Mouse (Mus musculus): ENCODE data around the gene Ngf. TPM values are rescaled to one million over a fixed set of nuclear protein-coding genes. Genes with fewer than 3 reads are reported as not detected.

The Ngf gene
- polyA plus RNA-seq (2015; fragmentation: Nextera tagmentation; extraction: Ambion mirVana), result 0.56 and 0.92 TPM in 2 replicates

DNA sequence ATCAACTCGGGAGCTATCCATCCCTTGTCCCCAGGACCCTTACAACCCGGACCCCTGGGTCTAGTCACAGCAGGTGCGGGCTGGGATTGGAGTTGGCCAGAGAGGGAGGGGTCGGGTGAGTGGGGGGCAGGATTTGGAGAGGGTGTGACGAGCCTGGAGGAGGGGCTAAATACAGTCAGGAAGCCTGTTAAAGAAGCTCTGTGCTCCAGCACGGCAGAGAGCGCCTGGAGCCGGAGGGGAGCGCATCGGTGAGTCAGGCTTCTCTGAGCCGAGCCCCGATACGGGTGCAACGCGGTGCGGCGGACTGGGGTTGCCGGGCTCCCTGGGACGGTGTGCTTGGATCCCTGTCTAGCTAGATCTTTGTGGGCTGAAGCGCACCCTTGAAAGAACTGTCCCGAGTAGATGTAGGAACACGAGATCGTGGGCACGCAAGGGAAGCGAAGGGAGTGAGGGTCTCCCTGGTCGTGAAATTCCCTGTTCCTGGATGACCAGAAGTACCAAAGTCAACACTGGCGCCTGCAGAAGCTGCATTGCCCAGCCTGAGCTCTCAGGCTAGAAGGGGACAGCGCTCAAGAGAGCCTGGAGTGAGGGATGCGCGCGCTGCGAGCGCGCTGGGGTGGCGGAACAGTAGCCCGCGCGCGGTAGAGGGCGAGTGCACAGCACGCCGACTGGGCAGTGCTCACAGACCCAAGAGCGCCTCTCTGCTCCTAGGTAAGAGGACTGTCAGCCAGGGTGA lies at the start of gene Ngf:
Ngf (plus strand) TSS at position 207 of the 736 bp plus-strand sequence.
- H3K4me3 ChIP-seq (ENCODE audit: low read depth, low read length), result peak within 1 kb of the TSS; percentile 20; the same call in 1 of the 2 replicates

DNA sequence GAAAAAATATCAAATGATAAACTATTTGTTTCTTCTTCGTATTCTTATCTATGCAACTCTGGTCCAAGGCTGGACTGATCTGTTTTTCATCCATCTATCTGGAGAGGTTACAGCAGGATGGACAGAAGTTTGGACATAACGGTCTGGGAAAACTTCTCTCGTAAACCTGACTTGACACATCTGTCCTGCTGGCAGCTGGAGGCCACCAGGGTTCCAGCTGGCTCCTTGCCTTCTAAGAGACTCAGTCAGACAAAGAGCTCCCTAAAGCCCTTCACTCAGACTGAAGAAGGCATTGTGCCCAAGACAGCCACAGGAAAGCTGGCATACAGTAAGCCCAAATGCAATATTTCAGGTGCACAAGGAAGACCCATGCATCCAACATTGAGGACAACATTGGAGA lies 24.2 kb upstream of the Ngf start:
- no peaks in the 10 kb centered on the region for H3K36me3 ChIP-seq (replicated peaks; ENCODE audit: insufficient read depth, low read length)
- no peak overlapping the region for H3K9ac ChIP-seq (replicated peaks)
- H3K27me3 ChIP-seq (ENCODE audit: insufficient read depth, low read length), result no peaks in the 10 kb centered on the region
- H3K4me2 ChIP-seq (ENCODE audit: low read depth, low read length), result no peak overlapping the region
- no peak overlapping the region for H3K4me3 ChIP-seq (ENCODE audit: low read depth, low read length)
- TF ChIP-seq CTCF (IDR thresholded peaks at IDR 0.05; ENCODE audit: low read depth) (no peak), EP300 (IDR thresholded peaks at IDR 0.05; ENCODE audit: low read depth) (no peak)
- WGBS (ENCODE audit: insufficient replicate concordance), result 72% methylated on average over 3 of the region's 3 CpGs
- no peaks in the 10 kb centered on the region; the same call in 1 of the 2 replicates for H3K9me3 ChIP-seq (ENCODE audit: low read length)
- no peak overlapping the region for H3K27ac ChIP-seq (ENCODE audit: low read depth)
- ATAC-seq, result no peak
- DNase-seq, result no peak
- no peaks in the 10 kb centered on the region for H3K4me1 ChIP-seq (ENCODE audit: insufficient read depth)

More for the DNA sequence above, at the start of gene Ngf:
- Histone ChIP-seq H3K36me3 (replicated peaks; ENCODE audit: insufficient read depth, low read length) (no peaks in the 10 kb centered on the region), H3K9me3 (ENCODE audit: low read length) (no peaks in the 10 kb centered on the region), H3K9ac (replicated peaks) (no peak within 1 kb of the TSS), H3K4me2 (ENCODE audit: low read depth, low read length) (peak within 1 kb of the TSS; percentile 18; the same call in 1 of the 2 replicates), H3K27me3 (ENCODE audit: insufficient read depth, low read length) (peaks cover 17% of the 10 kb centered on the region), H3K4me1 (ENCODE audit: insufficient read depth) (no peaks in the 10 kb centered on the region), H3K27ac (ENCODE audit: low read depth) (no peak within 1 kb of the TSS)
- ATAC-seq (no peak), DNase-seq (no peak)
- TF ChIP-seq EP300 (IDR thresholded peaks at IDR 0.05; ENCODE audit: low read depth) (no peak), CTCF (IDR thresholded peaks at IDR 0.05; ENCODE audit: low read depth) (no peak)
- WGBS (ENCODE audit: insufficient replicate concordance), result 2% methylated on average over 43 of the region's 43 CpGs

DNA sequence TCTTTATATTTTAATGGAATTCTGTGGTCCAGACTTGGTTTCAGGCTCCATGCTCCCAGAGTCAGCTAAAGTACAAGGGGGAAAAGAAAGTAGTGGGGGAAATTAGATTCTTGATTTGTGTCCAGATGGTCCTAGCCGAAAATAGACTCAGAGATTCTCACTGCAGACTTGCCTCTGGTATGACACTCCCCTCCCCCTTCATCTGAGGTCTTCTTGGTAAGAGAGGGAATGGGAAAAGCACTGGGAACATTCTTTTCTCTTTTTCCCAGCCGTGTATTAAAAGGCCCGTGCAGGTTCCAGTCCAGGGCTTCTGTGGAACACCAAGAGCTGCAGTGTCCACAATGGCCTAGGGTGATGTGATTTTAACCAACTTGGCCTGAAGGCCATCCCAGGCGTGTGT lies 23.0 kb upstream of the Ngf start:
- Histone ChIP-seq H3K4me1 (ENCODE audit: insufficient read depth) (no peaks in the 10 kb centered on the region), H3K9me3 (ENCODE audit: low read length) (no peaks in the 10 kb centered on the region; the same call in 1 of the 2 replicates), H3K36me3 (replicated peaks; ENCODE audit: insufficient read depth, low read length) (no peaks in the 10 kb centered on the region), H3K4me2 (ENCODE audit: low read depth, low read length) (no peak overlapping the region), H3K4me3 (ENCODE audit: low read depth, low read length) (no peak overlapping the region), H3K27ac (ENCODE audit: low read depth) (no peak overlapping the region), H3K27me3 (ENCODE audit: insufficient read depth, low read length) (no peaks in the 10 kb centered on the region), H3K9ac (replicated peaks) (no peak overlapping the region)
- DNase-seq (no peak), ATAC-seq (no peak)
- TF ChIP-seq EP300 (IDR thresholded peaks at IDR 0.05; ENCODE audit: low read depth) (no peak), CTCF (IDR thresholded peaks at IDR 0.05; ENCODE audit: low read depth) (no peak)
- WGBS (ENCODE audit: insufficient replicate concordance), result 70% methylated on average over 4 of the region's 4 CpGs

DNA sequence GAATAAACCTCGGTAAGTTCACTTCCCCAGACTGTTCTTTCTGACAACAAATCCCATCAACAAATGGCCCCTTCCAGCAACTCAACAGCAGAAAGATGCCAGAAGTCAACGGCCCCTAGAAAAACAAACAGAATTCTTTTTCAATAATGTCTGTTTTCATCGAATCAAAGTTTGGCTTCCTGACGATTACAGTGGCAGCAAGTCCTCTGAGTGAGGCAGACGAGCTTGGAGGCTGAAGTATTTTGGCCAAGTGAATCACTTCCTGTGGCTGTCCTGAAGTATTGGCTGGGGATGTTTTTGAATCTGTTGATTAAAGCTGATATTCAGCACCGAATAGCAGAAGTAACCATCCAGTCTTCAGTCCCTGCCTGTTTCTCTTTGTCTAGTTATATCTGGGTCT lies 15.2 kb upstream of the Ngf start:
- ATAC-seq, result no peak
- H3K27ac ChIP-seq (ENCODE audit: low read depth), result no peak overlapping the region
- H3K36me3 ChIP-seq (replicated peaks; ENCODE audit: insufficient read depth, low read length), result no peaks in the 10 kb centered on the region

DNA sequence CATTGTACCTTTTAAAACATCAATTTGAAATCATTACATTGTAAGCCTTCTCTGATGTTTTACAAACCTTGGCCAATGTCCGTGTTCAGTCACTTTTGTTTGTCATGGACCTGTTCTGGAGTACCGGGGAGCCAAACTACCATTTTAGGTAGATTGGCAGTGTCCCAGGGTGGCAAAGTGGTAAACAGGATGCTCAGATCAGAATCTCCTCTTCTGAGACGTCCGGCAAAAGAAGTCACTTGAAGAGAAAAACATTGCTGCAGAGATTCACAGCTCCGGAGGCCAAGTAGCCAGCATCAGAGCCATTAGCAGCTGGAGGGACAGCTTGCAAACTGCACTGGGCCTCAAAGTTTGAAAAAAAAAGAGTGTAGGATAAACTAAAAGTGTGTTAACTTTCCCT lies 9.2 kb upstream of the Ngf start:
- ATAC-seq (no peak), DNase-seq (no peak)
- no peak for TF ChIP-seq EP300 (IDR thresholded peaks at IDR 0.05; ENCODE audit: low read depth)
- TF ChIP-seq CTCF (IDR thresholded peaks at IDR 0.05; ENCODE audit: low read depth), result no peak
- H3K27ac ChIP-seq (ENCODE audit: low read depth), result no peak overlapping the region
- H3K4me2 ChIP-seq (ENCODE audit: low read depth, low read length), result no peak overlapping the region
- no peak overlapping the region for H3K4me3 ChIP-seq (ENCODE audit: low read depth, low read length)
- H3K36me3 ChIP-seq (replicated peaks; ENCODE audit: insufficient read depth, low read length), result no peaks in the 10 kb centered on the region
- whole genome bisulfite sequencing (ENCODE audit: insufficient replicate concordance), result 76% methylated on average over 5 of the region's 5 CpGs
- no peaks in the 10 kb centered on the region for H3K9me3 ChIP-seq (ENCODE audit: low read length)
- no peaks in the 10 kb centered on the region for H3K4me1 ChIP-seq (ENCODE audit: insufficient read depth)
- no peaks in the 10 kb centered on the region for H3K27me3 ChIP-seq (ENCODE audit: insufficient read depth, low read length)
- no peak overlapping the region for H3K9ac ChIP-seq (replicated peaks)

More for the DNA sequence above, 15.2 kb upstream of the Ngf start:
- Histone ChIP-seq H3K4me2 (ENCODE audit: low read depth, low read length) (no peak overlapping the region), H3K9me3 (ENCODE audit: low read length) (no peaks in the 10 kb centered on the region), H3K27me3 (ENCODE audit: insufficient read depth, low read length) (no peaks in the 10 kb centered on the region), H3K4me3 (ENCODE audit: low read depth, low read length) (no peak overlapping the region), H3K4me1 (ENCODE audit: insufficient read depth) (no peaks in the 10 kb centered on the region), H3K9ac (replicated peaks) (no peak overlapping the region)
- WGBS (ENCODE audit: insufficient replicate concordance), result 51% methylated on average over 6 of the region's 6 CpGs
- DNase-seq, result no peak
- no peak for TF ChIP-seq CTCF (IDR thresholded peaks at IDR 0.05; ENCODE audit: low read depth)
- no peak for TF ChIP-seq EP300 (IDR thresholded peaks at IDR 0.05; ENCODE audit: low read depth)

DNA sequence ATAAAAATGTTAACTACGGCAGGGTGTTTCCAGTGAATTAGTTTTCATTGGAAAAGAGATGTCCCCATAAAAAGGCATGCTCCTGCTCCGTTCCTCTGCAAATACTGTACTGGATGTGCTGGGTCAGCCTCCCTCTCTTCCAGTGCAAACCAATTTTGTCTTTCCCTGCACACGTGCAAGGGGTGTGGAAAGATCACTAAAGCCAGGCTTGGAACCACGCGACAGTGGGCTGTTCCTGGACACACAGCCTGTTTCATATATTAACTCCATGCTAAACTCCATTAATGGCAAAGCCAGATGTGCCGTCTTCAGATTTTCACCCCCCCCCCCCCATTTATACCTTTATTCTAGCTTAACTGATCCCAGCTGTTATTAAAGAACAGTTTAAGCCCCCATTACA lies 8.7 kb upstream of the Ngf start:
- TF ChIP-seq CTCF (IDR thresholded peaks at IDR 0.05; ENCODE audit: low read depth), result no peak
- TF ChIP-seq EP300 (IDR thresholded peaks at IDR 0.05; ENCODE audit: low read depth), result no peak
- Histone ChIP-seq H3K4me3 (ENCODE audit: low read depth, low read length) (no peak overlapping the region), H3K27me3 (ENCODE audit: insufficient read depth, low read length) (no peaks in the 10 kb centered on the region), H3K9me3 (ENCODE audit: low read length) (no peaks in the 10 kb centered on the region), H3K27ac (ENCODE audit: low read depth) (no peak overlapping the region), H3K4me1 (ENCODE audit: insufficient read depth) (no peaks in the 10 kb centered on the region), H3K4me2 (ENCODE audit: low read depth, low read length) (no peak overlapping the region), H3K9ac (replicated peaks) (no peak overlapping the region), H3K36me3 (replicated peaks; ENCODE audit: insufficient read depth, low read length) (no peaks in the 10 kb centered on the region)
- WGBS (ENCODE audit: insufficient replicate concordance), result 85% methylated on average over 6 of the region's 6 CpGs
- ATAC-seq (no peak), DNase-seq (no peak)
